Mouse (Mus musculus): ENCODE measurements around the gene Bhlhe41. TPM values are rescaled to one million over a fixed set of nuclear protein-coding genes. Genes with fewer than 3 reads are reported as not detected.

Gene Bhlhe41
- total RNA-seq, 2 experiments from 2014 or later, result 15.9 to 17.4 TPM

DNA sequence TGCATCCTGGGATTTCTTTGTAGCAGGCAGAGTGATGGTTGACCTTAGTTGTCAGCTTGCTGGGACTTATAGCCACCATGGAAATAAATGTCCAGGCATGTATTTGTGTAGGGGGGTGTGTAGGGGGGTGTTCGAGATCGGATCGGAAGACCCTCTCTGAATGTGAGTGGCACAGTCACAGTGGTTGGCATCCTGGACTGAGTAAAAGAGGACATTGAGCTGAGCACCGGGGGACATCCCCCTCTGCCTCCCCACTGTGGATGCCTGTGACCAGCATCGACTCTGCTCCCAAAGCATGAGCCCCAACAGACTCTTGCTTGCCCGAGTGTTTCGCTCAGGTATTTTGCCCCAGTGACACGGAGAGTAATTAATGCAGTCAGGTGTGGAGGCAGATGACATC is 8.0 kb upstream of the Bhlhe41 start:
- DNase-seq, result no peak
- intact Hi-C loops (cut with DNase I), result no loop called here

DNA sequence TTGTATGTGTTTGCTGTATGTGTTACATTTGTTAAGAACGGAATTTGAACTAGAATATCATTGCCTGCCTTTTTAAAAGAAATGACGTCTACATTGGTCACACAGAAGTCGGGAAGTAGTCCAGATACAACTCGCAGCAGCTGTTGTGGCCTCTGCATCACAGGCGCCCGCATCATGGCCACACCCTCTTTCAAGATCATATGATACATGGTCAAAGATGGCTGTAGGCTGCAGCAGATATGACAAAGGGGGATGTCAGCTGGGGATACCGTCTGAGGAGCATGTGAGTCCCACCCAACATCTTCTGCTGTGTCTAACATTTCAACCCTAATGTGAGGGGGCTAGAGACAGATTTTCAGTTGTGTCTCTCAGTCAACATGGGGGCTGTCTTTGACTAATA is 6.7 kb upstream of the Bhlhe41 start:
- DNase-seq, result no peak
- intact Hi-C loops (cut with DNase I), result no loop called here

DNA sequence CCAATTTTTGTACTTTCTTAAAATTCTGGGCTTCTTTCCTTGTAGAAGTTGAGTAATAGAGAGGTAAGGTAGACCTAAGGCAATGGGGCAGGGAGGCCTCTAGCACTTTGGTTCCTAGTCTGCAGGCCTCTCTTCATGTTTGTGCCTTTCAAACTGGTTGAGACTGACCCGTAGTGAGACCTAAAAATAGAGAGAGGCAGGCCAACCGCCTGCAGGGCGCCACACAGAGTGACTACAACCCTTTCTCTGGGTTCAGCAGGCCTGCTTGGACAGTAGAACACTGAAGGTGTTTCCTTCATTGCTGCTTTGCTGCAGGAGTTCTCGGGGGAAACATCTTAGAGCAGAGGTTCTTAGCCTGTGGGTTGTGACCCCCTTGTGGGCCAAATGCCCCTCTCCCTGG is 5.6 kb upstream of the Bhlhe41 start:
- intact Hi-C loops (cut with DNase I), result no loop called here
- peak; percentile 52 to 53 for DNase-seq

DNA sequence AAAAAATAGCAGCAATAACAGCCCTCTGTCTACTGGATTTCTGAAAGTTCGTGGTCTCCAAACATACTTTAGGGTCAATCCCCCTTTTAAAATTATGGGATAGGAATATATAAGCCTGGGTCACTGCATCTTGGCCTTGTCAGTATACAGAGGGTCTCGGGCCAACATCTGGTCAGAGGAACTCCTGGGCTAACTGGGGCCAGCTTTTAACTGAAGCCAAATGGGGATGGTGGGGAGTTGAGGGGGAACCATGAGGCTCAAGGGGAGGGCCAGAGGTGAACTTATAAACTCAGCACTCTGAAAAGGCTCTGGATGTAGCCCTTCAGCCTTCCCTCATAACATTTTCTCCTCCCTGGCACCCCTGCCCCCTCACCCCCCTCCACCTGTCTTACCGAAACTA is 1.8 kb upstream of the Bhlhe41 start:
- intact Hi-C loops (cut with DNase I), result loop anchor here (10.0 kb wide), 1 partner anchor 98 kb away; no protein-coding TSS in a partner anchor

DNA sequence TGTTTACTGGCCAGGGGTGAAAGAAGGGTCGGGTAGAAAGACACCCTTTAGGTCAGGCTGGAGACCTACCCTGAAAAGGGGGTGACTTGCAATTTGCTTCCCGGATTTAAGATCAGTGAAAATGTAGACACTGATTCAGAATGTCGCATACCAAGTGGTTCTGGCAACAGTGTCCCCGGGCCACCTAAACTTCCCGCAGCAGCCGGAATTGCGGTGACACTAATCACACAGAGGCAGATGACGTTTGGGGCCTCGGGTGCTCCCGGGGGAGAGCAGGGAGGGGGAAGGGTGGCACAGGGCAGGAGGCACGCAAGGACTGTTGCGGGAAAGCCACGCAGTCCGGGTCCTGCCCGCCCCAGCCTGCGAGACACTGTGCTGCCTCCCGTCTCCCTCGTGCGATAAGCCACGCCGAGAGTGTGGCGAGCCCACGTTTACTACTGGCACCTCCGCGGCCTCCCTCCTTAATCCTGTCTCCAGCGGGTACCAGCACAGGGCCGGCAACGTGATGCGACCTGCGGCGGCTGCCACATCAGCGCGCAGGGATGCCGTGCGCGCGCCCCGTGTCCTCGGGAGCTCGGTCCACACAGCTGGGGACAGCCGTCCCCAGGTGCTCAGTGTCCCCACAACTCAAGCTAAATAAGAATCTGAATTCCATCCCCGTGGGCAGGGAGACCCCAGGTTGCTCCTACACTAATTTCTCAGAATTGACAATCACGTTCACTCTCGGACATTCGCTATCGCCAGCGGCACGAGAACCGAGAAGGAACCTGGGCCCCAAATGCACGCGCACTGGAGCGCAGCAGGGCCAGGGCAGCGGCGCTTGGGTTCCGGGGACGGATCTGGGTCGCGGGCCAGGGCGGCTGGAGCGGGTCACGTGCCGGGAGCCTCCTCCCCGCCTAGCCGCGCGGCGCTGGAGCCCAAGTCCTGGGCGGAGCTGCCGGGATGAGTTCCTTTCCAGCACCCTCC is 811 bp upstream of the Bhlhe41 start:
- intact Hi-C loops (cut with DNase I), result loop anchor here (1.0 to 10.0 kb wide), 2 partner anchors 68 to 99 kb away; no protein-coding TSS in a partner anchor
- DNase-seq, result peak; percentile 94 to 95

More for the DNA sequence above, 1.8 kb upstream of the Bhlhe41 start:
- no peak for DNase-seq

DNA sequence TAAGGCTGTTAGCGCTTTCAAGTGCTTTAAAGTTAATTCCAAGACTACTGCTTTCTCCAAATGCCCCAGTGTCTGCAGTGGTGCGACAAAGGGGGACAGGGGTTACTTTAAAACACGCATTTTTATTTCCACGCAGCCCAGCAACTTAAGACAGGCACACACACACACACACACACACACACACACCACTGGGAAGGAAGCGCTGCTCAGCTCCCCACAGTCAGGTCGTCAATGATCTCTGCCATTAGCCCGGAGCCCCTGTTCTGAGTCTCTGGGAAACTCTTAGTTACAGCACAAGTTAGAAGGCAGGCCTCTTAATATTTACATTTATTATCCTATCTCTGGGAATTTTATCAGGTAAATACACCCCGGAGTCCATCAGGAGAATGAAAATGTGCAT is 1.2 kb downstream of the Bhlhe41 start:
- peak in 1 of 2 experiments; percentile 24 for DNase-seq
- intact Hi-C loops (cut with DNase I), result loop anchor here (5.0 to 10.0 kb wide), 2 partner anchors 101 to 298 kb away; no protein-coding TSS in a partner anchor

DNA sequence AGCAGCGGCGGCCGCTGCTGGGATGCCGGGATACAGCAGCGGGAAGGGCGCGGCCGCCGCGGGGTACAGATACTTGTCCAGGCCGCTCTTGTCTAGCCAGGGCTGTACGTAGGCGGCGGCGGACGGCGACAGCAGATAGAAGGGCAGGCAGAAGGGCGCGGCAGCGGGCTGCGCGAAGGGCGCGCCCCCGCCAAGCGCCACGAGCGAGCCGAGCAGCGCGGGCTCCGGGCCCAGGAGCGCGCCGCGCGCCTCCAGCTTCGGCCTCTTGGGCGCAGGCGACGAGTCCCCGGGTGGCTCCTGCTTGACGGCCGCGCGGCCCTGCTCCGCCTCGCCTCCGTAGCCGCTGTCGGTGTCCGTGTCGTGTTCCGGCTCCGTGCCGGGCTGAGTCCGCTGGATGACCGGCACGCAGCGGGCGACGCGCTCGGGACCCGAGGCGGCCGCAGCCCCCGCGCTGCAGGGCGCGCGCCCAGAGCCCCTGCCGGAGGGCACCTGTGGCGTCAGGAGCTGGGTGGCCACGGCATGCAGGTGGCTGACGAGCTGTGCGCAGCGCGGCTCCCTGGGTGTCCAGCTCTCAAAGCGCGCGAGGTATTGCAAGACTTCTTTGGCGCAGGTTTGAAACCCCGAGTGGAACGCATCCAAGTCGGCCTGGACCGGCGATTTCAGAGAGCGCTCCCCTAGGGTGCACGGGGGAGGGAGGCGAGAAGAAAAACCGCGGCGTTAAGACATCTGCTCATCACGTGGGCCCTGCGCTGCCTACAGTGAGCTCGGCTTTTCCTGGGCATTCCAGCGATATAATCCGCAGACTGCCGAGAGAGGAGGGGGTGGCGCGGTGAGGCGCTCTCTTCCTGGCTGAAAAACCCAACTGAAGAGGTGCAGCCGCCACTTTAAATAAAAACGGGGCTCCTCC is 2.0 kb downstream of the Bhlhe41 start:
- DNase-seq, result peak; percentile 77 to 82
- intact Hi-C loops (cut with DNase I), result loop anchor here (5.0 to 10.0 kb wide), 2 partner anchors 101 to 299 kb away; no protein-coding TSS in a partner anchor

DNA sequence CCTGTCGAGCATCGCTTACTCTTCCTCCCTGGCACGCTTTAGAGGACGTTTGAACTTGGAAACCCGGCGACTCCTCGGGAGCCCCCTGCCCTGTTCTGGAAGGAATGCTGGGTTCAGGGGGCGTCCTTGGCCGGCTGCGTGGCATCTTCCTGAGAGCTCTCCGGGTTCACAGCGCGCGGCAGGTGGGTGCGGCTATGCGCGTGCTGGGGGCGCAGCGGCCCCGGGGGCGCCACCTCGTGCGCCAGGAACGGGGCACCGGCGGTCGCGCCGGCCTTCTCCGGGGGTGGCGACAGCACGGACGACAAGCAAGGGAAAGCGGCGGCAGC is 2.7 kb downstream of the Bhlhe41 start:
- DNase-seq, result no peak
- intact Hi-C loops (cut with DNase I), result loop anchor here (5.0 to 10.0 kb wide), 2 partner anchors 102 to 300 kb away; no protein-coding TSS in a partner anchor

DNA sequence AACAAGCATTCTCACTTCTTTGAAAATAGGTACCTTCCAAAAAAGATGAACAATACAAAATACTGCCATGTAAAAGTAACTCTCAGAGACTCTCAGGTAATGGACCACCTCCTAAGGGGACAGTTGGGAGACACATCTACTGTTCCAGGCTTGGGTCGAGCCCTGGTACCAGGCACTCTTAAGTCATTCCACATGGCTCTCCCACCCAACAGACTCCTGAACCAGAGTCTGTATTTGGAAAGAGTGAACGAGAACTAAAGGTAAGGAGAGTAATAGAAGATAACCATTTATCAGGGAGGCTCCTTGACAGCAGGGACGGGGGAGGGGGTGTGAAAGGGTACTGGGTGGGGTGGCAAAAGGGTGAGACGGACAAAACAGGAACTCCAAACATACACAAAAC is 3.0 kb downstream of the Bhlhe41 start:
- no peak for DNase-seq
- intact Hi-C loops (cut with DNase I), result loop anchor here (5.0 to 10.0 kb wide), 2 partner anchors 102 to 300 kb away; no protein-coding TSS in a partner anchor

DNA sequence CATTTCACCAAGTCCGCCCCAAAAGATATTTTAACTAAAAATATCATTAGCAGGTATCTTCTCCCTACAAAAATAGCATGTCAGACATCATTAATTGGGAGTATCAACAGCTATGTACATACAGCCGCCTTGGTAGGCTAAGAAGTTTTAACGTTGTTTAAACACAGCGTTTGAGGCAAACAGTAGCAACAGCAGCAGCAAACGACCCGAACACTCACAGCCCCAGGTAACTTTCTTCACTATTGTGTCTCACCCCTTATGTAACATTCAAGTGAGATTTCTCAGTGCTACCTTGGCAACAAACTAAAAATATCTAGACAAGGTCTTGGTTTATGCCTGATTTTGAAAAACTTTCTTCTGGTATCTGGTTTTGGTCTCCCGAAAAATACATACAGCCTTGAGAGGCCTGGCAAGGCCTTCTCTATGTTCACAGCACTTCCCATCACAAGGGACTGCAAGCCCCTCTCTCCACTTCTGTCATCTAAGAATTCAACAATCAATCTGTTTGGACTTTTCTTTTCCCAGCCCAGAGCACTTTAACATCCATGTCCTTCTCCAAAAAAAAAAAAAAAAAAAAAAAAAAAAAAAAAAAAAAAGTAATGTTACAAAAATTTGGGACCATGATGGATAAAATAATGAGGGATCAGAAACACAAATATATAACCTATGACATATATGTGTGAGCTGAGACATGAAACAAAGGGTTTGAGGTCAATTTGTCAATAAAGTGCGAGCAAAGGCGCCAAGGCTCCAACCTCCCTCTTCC is 3.7 kb downstream of the Bhlhe41 start:
- DNase-seq, result no peak
- intact Hi-C loops (cut with DNase I), result loop anchor here (5.0 to 10.0 kb wide), 2 partner anchors 103 to 301 kb away; no protein-coding TSS in a partner anchor

DNA sequence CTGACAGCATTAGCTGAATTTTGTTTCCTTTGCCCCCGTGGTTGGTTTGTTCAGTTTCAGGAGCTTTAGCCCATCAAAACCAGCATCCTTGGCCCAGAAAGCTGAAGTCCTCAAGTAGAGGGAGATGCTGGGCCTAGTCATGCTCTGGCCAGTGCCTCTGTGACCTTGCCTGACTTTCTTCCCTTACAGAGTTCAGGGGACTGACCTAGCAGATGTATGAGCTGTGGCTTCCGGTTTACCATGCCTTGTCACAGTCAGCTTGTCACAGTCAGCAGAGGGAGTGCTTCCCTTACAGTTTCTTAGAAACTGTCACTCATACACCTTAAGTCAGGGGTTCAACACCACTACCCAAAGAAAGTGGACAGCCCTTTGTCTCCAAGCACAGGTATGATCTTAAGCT is 5.0 kb downstream of the Bhlhe41 start:
- DNase-seq, result peak; percentile 45 to 49
- intact Hi-C loops (cut with DNase I), result loop anchor here (5.0 to 10.0 kb wide), 2 partner anchors 104 to 302 kb away; no protein-coding TSS in a partner anchor

DNA sequence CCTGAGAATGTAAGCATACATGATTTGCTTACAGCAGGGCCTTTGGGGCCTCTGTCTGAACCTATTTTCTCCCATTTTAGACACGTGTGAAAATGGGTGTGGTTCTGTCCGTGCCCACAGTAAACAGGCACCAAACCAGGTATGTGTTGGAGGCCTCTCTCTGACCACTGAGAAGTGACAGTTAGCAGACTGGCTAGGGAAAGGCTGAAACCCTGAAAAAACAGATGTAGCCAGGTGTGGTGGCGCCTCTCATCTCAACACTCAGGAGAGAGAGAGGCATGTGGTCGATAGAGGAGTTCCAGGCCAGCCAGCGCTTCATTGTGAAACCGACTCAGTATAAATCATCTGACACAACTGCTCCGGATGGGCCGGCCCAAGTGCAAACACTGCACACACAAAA is 6.9 kb downstream of the Bhlhe41 start:
- intact Hi-C loops (cut with DNase I), result no loop called here

DNA sequence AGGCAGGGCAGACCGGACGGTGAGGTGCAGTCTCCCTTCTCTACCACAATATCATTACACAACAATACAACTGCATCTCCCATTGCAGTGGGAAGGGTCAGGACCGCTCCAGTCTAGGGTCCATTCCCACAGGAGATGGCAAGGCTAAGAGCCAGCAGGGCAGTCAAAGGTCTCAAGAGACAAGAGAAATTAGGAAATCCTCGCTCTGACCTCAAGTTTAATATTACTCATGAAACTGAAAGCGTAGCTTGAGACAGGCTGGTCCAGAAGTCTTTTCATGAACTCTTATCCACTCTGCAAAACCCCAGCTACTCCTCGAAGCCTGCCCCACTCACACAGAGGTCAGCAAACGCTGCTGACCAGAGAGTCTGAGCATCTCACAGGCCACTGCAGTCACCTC is 7.9 kb downstream of the Bhlhe41 start:
- DNase-seq, result no peak
- intact Hi-C loops (cut with DNase I), result no loop called here

More for the DNA sequence above, 6.9 kb downstream of the Bhlhe41 start:
- no peak for DNase-seq

DNA sequence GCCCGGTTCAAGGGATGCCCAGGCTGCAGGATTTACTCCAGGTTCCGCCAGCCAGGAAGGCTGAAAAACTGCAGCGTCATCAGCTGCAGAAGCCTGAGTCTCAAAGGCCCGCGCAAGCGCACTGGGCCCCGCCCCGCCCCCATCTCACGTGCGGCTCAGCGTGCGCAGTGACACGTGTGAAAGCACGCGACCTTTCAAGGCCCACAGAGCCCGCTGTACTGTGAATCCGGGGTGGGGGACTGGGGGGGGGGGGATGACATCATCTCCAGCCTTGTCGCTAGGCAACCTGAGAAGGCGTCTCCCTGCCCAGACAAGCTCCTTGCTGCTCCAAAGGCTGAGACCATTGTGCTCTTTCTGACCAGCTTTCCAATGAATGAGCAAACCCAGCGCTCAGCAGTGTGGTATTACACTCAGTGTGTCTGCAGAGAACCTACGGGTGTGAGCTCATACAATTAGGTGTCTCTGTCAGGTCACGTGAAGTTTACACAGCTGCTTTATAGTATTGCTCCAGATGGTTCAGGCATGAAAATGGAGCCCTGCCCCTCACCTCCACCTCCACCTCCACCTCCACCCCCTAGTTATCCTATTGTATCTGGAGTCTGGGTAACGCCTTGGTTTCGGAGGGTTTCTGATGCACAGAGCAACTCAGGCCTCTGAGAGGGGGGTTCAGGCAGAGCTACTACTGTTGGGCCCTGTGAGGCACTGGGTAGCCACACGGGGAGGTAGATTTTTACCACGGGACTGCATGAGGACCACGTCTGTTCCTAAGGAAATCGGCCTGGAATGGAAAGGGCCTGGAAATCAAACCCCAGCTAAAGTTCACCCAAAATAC is 9.4 kb downstream of the Bhlhe41 start:
- intact Hi-C loops (cut with DNase I), result no loop called here
- DNase-seq, result peak; percentile 98 to 99

DNA sequence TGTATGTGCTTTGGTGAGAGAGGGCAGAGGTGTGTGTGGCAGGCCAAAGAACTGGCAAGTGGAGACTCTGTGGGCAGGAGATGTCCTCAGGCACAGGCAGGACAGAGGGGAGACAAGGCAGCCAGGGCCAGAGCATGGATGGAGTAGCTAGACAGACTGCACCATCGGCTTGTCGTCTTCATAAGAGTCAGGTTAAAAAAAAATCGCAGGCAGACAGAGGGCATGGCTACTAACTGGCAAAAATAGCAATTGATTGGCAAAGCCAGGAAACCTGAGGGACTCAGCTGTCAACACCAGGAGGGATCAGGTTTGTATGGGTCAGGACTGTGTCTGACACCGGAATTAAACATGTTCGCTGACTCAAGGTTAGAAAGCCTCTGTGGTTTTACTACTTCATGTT is 10.6 kb downstream of the Bhlhe41 start:
- intact Hi-C loops (cut with DNase I), result no loop called here

DNA sequence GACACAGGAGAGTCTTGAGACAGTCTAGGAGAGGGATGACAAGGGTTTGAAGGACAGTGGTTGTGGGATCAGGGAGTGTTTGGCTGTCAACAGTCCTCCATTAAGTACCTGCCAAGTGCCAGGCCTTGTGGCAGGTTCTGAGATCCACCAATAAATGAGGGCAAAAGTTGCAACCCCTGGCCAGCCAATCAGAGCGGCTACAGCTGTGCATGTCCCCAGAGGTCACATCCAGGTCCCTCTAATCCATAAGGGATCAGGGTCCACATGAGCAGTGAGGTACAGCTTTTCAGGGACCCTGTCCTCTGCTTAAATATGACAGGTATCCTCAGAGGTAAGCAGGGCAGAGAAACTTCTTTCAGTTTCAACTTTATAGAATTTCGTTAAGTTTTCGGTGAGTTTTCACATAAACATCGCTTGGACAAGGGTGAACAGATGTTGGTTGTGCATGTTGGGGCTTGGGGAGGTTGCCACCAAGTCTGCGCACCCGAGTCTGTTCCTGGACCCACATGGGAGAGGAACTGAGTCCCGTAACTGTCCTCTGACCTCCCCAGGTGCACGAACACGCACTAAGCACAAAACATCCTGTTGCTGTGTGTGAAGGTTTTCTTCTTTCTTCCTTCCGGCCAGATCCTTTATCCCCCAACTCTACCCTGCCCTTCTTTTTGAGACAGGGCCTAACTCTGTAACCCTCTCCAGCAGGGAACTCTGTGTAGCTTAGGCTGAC is 11.8 kb downstream of the Bhlhe41 start:
- DNase-seq, result no peak
- intact Hi-C loops (cut with DNase I), result no loop called here

More for the DNA sequence above, 10.6 kb downstream of the Bhlhe41 start:
- DNase-seq, result peak; percentile 47 to 56

DNA sequence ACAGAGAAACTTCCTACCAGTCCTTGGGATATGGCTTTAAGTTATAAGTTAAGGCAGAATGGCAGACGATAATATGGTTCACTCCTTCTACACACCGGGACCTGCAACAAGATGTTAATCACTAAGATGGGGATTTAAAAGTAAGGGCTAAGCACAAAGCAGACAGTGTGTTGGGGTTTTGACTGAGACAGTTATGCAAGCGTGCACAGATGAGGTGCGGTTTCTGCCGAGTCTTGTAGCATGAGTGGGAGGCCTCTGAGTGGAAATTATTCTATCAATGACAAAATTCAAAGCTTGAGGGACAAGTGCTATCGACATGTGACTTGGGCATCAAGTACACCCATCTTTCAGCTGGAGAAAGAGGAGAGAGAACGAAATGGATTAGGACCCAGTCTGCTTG is 12.7 kb downstream of the Bhlhe41 start:
- DNase-seq, result no peak
- intact Hi-C loops (cut with DNase I), result no loop called here

DNA sequence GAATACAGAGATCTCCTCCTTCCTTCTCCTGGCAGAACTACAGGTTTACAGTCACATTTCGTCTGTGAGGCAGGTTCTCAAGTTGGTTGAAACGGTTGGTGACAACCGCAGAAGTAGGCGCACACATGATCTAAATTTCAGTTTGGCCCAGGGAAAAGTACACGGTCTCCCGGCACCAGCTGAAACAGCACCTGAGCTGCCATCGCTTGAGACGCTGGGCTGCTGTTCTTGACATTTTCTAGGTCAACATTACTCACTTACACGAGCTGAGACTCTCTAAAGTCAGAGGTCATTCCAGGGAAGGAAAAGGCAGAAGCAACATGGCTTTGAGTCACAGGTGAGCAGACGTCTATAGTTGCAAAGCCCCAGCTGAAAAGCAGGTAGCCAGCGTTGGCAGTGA is 13.4 kb downstream of the Bhlhe41 start:
- DNase-seq, result no peak
- intact Hi-C loops (cut with DNase I), result no loop called here
